Mouse (Mus musculus) small intestine, adult 2 months (tissue): ENCODE results near the gene H2-DMa.

Source experiments
- CTCF ChIP-seq: fragments of 200-500 bp; IDR thresholded peaks from 2 replicates; pipeline ENCODE4 v1.5.1; 2012; ENCODE audit warnings: low read depth, mild to moderate bottlenecking, control low read depth, inconsistent platforms, low read length, moderate library complexity, mixed read lengths; ENCODE audit not compliant: insufficient replicate concordance, insufficient read length; ENCODE audit errors: extremely low read depth
- POLR2A ChIP-seq: fragments of 200-500 bp; IDR thresholded peaks from 2 replicates; pipeline ENCODE4 v1.6.1; 2012; ENCODE audit warnings: low read depth, mild to moderate bottlenecking, control low read depth, inconsistent platforms, low read length, moderate library complexity

GRCm38 (mm10) chr17:34083104-34083503 is 36.2 kb upstream of the H2-DMa start:
- TF ChIP-seq CTCF (no peak), POLR2A (no peak)
